Mouse (Mus musculus) left cerebral cortex, adult 2 months (tissue): ENCODE results near the gene Acox3. TPM values are rescaled to one million over a fixed set of nuclear protein-coding genes. Genes with fewer than 3 reads are reported as not detected.

Source experiments
- DNase-seq, 2 experiments: peaks; one replicate each; pipeline ENCODE4 v3.0.0; 2021 to 2022; ENCODE audit warnings: low spot score in 2 of 2, mixed read lengths in 1 of 2; ENCODE audit errors: extremely low spot score in 1 of 2
- H3K27ac ChIP-seq: fragments of 200-600 bp; 2 replicates; pipeline ENCODE4 v1.8.1; 2022
- H3K4me3 ChIP-seq: fragments of 200-600 bp; 2 replicates; pipeline ENCODE4 v1.8.1; 2022
- CTCF ChIP-seq: fragments of 200-600 bp; IDR thresholded peaks from 2 replicates; pipeline ENCODE4 v1.8.1; 2022; ENCODE audit warnings: antibody characterized with exemption, mild to moderate bottlenecking, moderate library complexity
- intact Hi-C: fragments of 180-260 bp; cut with DNase I; formaldehyde crosslinking; loops from one replicate; pipeline ENCODE4 v1.15.1; 2025
- total RNA-seq, 2 experiments: library from RNA; stranded (reverse); gene quantifications; 2 replicates each; pipeline ENCODE4 v1.2.3; 2021

Acox3 gene
- total RNA-seq, 2 experiments from 2014 or later: 31.6 to 32.0 TPM

DNA sequence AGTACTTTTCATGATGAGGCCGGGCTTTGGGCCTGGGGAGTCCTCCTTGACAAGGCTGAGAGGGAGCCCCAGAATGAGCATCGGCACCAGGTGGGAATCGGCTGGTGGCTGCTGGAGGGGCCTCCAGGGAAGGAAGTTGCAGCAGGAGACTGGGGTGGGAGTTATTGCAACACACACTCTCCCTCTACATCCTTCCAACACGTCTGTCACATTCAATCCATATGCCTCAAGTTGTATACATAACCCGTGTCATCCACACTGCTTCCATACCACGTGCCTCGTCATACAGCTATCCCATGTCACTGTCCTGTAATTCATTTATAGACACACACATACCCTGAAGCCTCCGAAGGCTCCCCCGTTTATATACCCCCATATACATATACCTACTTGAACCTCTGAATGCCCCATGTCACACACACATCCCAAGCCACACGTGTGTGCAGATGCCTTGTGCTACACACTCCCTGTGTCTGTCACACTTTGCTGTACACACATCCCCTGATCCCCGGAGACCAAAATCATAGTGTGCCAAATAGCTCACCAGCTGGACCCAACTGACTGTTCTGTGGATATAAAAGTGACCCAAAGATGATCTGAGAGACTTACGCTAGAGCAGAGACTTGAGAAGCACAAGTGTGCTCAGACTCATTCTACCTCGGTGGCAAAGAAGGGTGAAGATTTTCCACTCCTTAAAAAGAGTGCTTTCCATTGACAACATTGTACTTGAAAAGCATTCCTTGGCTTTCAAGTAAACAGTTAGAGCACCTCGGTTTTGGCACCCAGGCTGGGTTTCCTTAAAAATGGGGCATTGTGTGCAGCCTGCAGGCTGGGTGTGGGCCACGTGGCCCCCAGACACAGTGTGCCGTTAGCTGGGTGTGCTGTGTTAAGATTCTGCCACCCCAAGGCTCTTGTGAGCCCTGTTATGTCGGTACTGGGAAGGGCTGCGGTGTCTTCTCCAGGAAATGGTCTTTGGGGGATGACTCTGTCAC, 13.6 kb downstream of the Acox3 start:
- intact Hi-C loops: loop anchor here (5.0 kb wide), 2 partner anchors 101 to 261 kb away; no protein-coding TSS in a partner anchor
- no peak overlapping the region for H3K4me3 ChIP-seq
- DNase-seq: no peak
- no peak overlapping the region for H3K27ac ChIP-seq
- TF ChIP-seq CTCF: no peak

- no peak overlapping the region for H3K4me3 ChIP-seq
- no peak for TF ChIP-seq CTCF
- intact Hi-C loops: no loop called here
- DNase-seq: no peak
- no peak overlapping the region for H3K27ac ChIP-seq
Observed at GRCm38 (mm10) chr5:35600233-35600632, 17.4 kb downstream of the Acox3 start.

GRCm38 (mm10) chr5:35601526-35601925, 18.7 kb downstream of the Acox3 start:
- intact Hi-C loops: no loop called here
- no peak for TF ChIP-seq CTCF
- no peak overlapping the region for H3K27ac ChIP-seq
- no peak for DNase-seq
- no peak overlapping the region for H3K4me3 ChIP-seq

DNA sequence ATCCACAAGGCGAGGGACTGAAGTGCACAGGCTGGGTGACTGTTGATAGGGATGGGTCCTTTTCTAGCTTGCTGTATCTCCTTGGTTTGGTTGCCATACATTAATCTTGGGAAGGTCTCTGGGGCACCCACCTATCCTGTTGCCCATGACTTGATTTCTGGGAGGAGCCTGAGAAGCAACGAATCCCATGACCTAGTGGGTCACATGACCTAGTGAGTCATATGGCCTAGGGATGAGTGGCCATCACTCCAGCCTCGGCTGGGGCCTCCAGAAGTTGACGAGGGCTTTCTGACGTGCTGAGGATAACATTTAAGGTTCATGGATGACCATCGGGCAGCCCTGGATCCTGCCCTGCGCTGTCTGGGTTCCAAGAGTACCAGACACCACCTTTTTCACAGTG, 22.5 kb downstream of the Acox3 start:
- Histone ChIP-seq H3K4me3 (no peak overlapping the region), H3K27ac (no peak overlapping the region)
- intact Hi-C loops: no loop called here
- TF ChIP-seq CTCF: no peak
- no peak for DNase-seq

- no peak overlapping the region for H3K27ac ChIP-seq
- no peak for DNase-seq
- no peak for TF ChIP-seq CTCF
- no peak overlapping the region for H3K4me3 ChIP-seq
- intact Hi-C loops: no loop called here
Observed at GRCm38 (mm10) chr5:35606800-35607199, 24.0 kb downstream of the Acox3 start.

GRCm38 (mm10) chr5:35607784-35608183, 24.9 kb downstream of the Acox3 start:
- no peak for TF ChIP-seq CTCF
- intact Hi-C loops: no loop called here
- no peak for DNase-seq

GRCm38 (mm10) chr5:35608559-35608958, 25.7 kb downstream of the Acox3 start:
- Histone ChIP-seq H3K4me3 (no peak overlapping the region), H3K27ac (no peak overlapping the region)
- intact Hi-C loops: no loop called here
- TF ChIP-seq CTCF: no peak
- no peak for DNase-seq

More at GRCm38 (mm10) chr5:35607784-35608183, 24.9 kb downstream of the Acox3 start:
- Histone ChIP-seq H3K27ac (no peak overlapping the region), H3K4me3 (no peak overlapping the region)

- no peak overlapping the region for H3K27ac ChIP-seq
- DNase-seq: no peak
- TF ChIP-seq CTCF: no peak
- intact Hi-C loops: no loop called here
- H3K4me3 ChIP-seq: no peak overlapping the region
Observed at GRCm38 (mm10) chr5:35609381-35609780, 26.5 kb downstream of the Acox3 start.

GRCm38 (mm10) chr5:35609971-35610370, 27.1 kb downstream of the Acox3 start:
- DNase-seq: no peak
- Histone ChIP-seq H3K4me3 (no peak overlapping the region), H3K27ac (no peak overlapping the region)
- TF ChIP-seq CTCF: no peak
- intact Hi-C loops: no loop called here

- H3K4me3 ChIP-seq: no peak overlapping the region
- no peak for TF ChIP-seq CTCF
- no peak for DNase-seq
- H3K27ac ChIP-seq: no peak overlapping the region
- intact Hi-C loops: no loop called here
Observed at GRCm38 (mm10) chr5:35610381-35610780, 27.5 kb downstream of the Acox3 start.

DNA sequence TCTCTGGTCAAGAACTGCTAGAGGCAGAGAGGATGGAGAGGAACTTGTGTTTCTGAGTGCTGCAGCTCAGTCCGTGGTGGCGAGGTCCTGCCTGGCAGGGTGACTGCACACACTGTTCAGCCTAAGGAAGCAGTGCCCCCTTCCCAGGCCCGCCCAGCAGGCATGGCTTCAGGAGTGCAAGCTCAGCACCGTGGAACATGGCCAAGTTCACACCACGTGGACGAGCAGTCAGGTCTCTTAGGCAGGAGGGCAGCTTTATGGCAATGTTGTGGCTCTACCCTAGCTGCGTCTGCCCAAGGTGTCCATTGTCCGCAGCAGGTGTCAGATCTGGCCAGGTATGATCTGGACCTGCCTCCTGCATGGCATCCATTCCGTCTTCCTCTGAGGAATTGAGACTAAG, 28.3 kb downstream of the Acox3 start:
- intact Hi-C loops: no loop called here
- no peak overlapping the region for H3K4me3 ChIP-seq
- no peak for DNase-seq
- H3K27ac ChIP-seq: no peak overlapping the region
- TF ChIP-seq CTCF: no peak

- intact Hi-C loops: no loop called here
- no peak for DNase-seq
- TF ChIP-seq CTCF: no peak; the same call in 1 of the 2 replicates
- no peak overlapping the region for H3K4me3 ChIP-seq
- no peak overlapping the region for H3K27ac ChIP-seq
Observed at GRCm38 (mm10) chr5:35611900-35612299, 29.1 kb downstream of the Acox3 start.

GRCm38 (mm10) chr5:35612722-35613121, 29.9 kb downstream of the Acox3 start:
- intact Hi-C loops: no loop called here
- H3K27ac ChIP-seq: no peak overlapping the region
- DNase-seq: no peak
- H3K4me3 ChIP-seq: no peak overlapping the region
- no peak for TF ChIP-seq CTCF
